Mouse (Mus musculus) intestine, embryonic 14.5 days (tissue): ENCODE data around the gene Adnp. TPM values are rescaled to one million over a fixed set of nuclear protein-coding genes. Genes with fewer than 3 reads are reported as not detected.

Experiments
- ATAC-seq: fragments of 200-750 bp; cut with Nextera tagmentation; replicated peaks from 2 replicates; pipeline ENCODE4 v1.8.0; 2017; ENCODE audit warnings: low read depth, moderate number of reproducible peaks, moderate TSS enrichment, moderate library complexity; ENCODE audit not compliant: low FRiP score, low TSS enrichment
- DNase-seq: peaks from one replicate; pipeline ENCODE4 v3.0.0-alpha.2; 2018; ENCODE audit warnings: low spot score
- H3K27ac ChIP-seq: fragments of 300-500 bp; sonication (generic); 2 replicates; pipeline ENCODE4 v1.5.1; 2014; ENCODE audit warnings: low read depth, mild to moderate bottlenecking, control low read depth
- H3K27me3 ChIP-seq: fragments of 300-500 bp; sonication (generic); replicated peaks from 2 replicates; pipeline ENCODE4 v1.6.1; 2014; ENCODE audit warnings: low read length, control low read depth; ENCODE audit not compliant: control insufficient read depth, insufficient read depth
- H3K36me3 ChIP-seq: fragments of 300-500 bp; sonication (generic); 2 replicates; pipeline ENCODE4 v1.6.1; 2014; ENCODE audit warnings: low read length, control low read depth; ENCODE audit not compliant: control insufficient read depth, insufficient read depth
- H3K4me1 ChIP-seq: fragments of 300-500 bp; sonication (generic); replicated peaks from 2 replicates; pipeline ENCODE4 v1.6.1; 2014; ENCODE audit warnings: low read length, control low read depth, mixed read lengths; ENCODE audit not compliant: control insufficient read depth, insufficient read depth
- H3K4me2 ChIP-seq: fragments of 300-500 bp; sonication (generic); 2 replicates; pipeline ENCODE4 v1.6.1; 2014; ENCODE audit warnings: low read length
- H3K4me3 ChIP-seq: fragments of 300-500 bp; sonication (generic); 2 replicates; pipeline ENCODE4 v1.5.1; 2014; ENCODE audit warnings: low read depth, low read length, control low read depth, mixed read lengths
- H3K9ac ChIP-seq: fragments of 300-500 bp; sonication (generic); 2 replicates; pipeline ENCODE4 v1.6.1; 2014; ENCODE audit warnings: mild to moderate bottlenecking, low read length
- H3K9me3 ChIP-seq: fragments of 300-500 bp; sonication (generic); 2 replicates; pipeline ENCODE4 v1.6.1; 2016; ENCODE audit warnings: low read length, control low read depth; ENCODE audit not compliant: control insufficient read depth
- WGBS: fragments of 180-500 bp; shearing (Covaris S2); extraction: QIAGEN DNeasy Blood & Tissue Kit; methylation state at CpG from one replicate; pipeline ENCODE4 v1.1.7; 2014; 5-methylcytosine and 5-hydroxymethylcytosine counted together
- polyA plus RNA-seq: library from polyadenylated mRNA; unstranded; fragments of >200 nt; fragmentation: Nextera tagmentation; extraction: Ambion mirVana; gene quantifications from 2 replicates; pipeline ENCODE4 v1.2.1, GENCODE M21; 2014

The Adnp gene
- polyA plus RNA-seq, 1 experiment from 2014 or later, result 3.1 TPM

- H3K4me2 ChIP-seq, result no peak overlapping the region
- H3K4me3 ChIP-seq, result no peak overlapping the region
- DNase-seq, result no peak
- no peak for ATAC-seq
- 0 out of 2 replicates have a peak, but pooled peaks cover 6% of the 10 kb centered on the region for H3K27me3 ChIP-seq
- H3K27ac ChIP-seq, result no peak overlapping the region
- H3K9me3 ChIP-seq, result no peaks in the 10 kb centered on the region
- no peaks in the 10 kb centered on the region for H3K36me3 ChIP-seq
- 72% methylated on average over 4 of the region's 4 CpGs for WGBS
- no peaks in the 10 kb centered on the region for H3K4me1 ChIP-seq
- no peak overlapping the region for H3K9ac ChIP-seq
Measured at GRCm38 (mm10) chr2:168243278-168243677, 36.4 kb upstream of the Adnp start.

GRCm38 (mm10) chr2:168242841-168243240 is 35.9 kb upstream of the Adnp start:
- no peak overlapping the region for H3K27ac ChIP-seq
- H3K4me3 ChIP-seq, result no peak overlapping the region
- no peaks in the 10 kb centered on the region for H3K4me1 ChIP-seq
- H3K9ac ChIP-seq, result no peak overlapping the region
- H3K27me3 ChIP-seq, result 0 out of 2 replicates have a peak, but pooled peaks cover 6% of the 10 kb centered on the region
- ATAC-seq (0 out of 2 replicates have a peak, but pooled peaks have one; percentile 40), DNase-seq (no peak)
- no peaks in the 10 kb centered on the region for H3K9me3 ChIP-seq
- no peak overlapping the region for H3K4me2 ChIP-seq
- H3K36me3 ChIP-seq, result no peaks in the 10 kb centered on the region

GRCm38 (mm10) chr2:168238335-168238734 is 31.4 kb upstream of the Adnp start:
- Histone ChIP-seq H3K27me3 (0 out of 2 replicates have a peak, but pooled peaks cover 6% of the 10 kb centered on the region), H3K9ac (no peak overlapping the region), H3K9me3 (no peaks in the 10 kb centered on the region), H3K4me3 (no peak overlapping the region), H3K4me1 (no peaks in the 10 kb centered on the region), H3K36me3 (0 out of 2 replicates have a peak, but pooled peaks cover 5% of the 10 kb centered on the region), H3K27ac (no peak overlapping the region), H3K4me2 (no peak overlapping the region)
- ATAC-seq, result no peak
- no peak for DNase-seq
- WGBS, result 84% methylated on average over 4 of the region's 4 CpGs

- no peak for ATAC-seq
- WGBS, result 90% methylated on average over 5 of the region's 5 CpGs
- no peak for DNase-seq
- Histone ChIP-seq H3K27ac (no peak overlapping the region), H3K36me3 (peaks cover 15% of the 10 kb centered on the region; the same call in 1 of the 2 replicates), H3K27me3 (no peaks in the 10 kb centered on the region), H3K4me1 (peaks cover 27% of the 10 kb centered on the region), H3K9ac (no peak overlapping the region), H3K9me3 (no peaks in the 10 kb centered on the region), H3K4me2 (no peak overlapping the region), H3K4me3 (no peak overlapping the region)
Measured at GRCm38 (mm10) chr2:168233286-168233685, 26.4 kb upstream of the Adnp start.

GRCm38 (mm10) chr2:168231471-168231829 is 24.5 kb upstream of the Adnp start:
- Histone ChIP-seq H3K4me3 (peak overlapping the region; percentile 100), H3K9ac (peak overlapping the region; percentile 95), H3K4me2 (peak overlapping the region; percentile 99), H3K4me1 (peaks cover 31% of the 10 kb centered on the region), H3K36me3 (peaks cover 20% of the 10 kb centered on the region; the same call in 1 of the 2 replicates), H3K27ac (no peak overlapping the region), H3K9me3 (no peaks in the 10 kb centered on the region), H3K27me3 (no peaks in the 10 kb centered on the region)
- ATAC-seq, result no peak
- WGBS, result 58% methylated on average over 33 of the region's 33 CpGs
- DNase-seq, result no peak

GRCm38 (mm10) chr2:168230773-168231470 is 24.0 kb upstream of the Adnp start:
- 2% methylated on average over 105 of the region's 105 CpGs for whole genome bisulfite sequencing
- DNase-seq, result peak; percentile 61
- H3K36me3 ChIP-seq, result peaks cover 25% of the 10 kb centered on the region; the same call in 1 of the 2 replicates
- peak overlapping the region; percentile 100 for H3K4me3 ChIP-seq
- H3K4me2 ChIP-seq, result peak overlapping the region; percentile 99
- ATAC-seq, result peak; percentile 65; the same call in 1 of the 2 replicates
- peak overlapping the region; percentile 82 for H3K27ac ChIP-seq
- H3K9ac ChIP-seq, result peak overlapping the region; percentile 95
- H3K27me3 ChIP-seq, result no peaks in the 10 kb centered on the region
- peaks cover 31% of the 10 kb centered on the region for H3K4me1 ChIP-seq
- no peaks in the 10 kb centered on the region for H3K9me3 ChIP-seq

- DNase-seq (peak; percentile 98), ATAC-seq (peak; percentile 87)
- WGBS, result under 1% methylated on average over 70 of the region's 73 CpGs
- no peaks in the 10 kb centered on the region for H3K27me3 ChIP-seq
- H3K27ac ChIP-seq, result peak within 1 kb of the TSS; percentile 82
- H3K4me3 ChIP-seq, result peak within 1 kb of the TSS; percentile 100
- H3K4me2 ChIP-seq, result peak within 1 kb of the TSS; percentile 99
- peaks cover 31% of the 10 kb centered on the region for H3K4me1 ChIP-seq
- H3K9me3 ChIP-seq, result no peaks in the 10 kb centered on the region
- peak within 1 kb of the TSS; percentile 95 for H3K9ac ChIP-seq
- H3K36me3 ChIP-seq, result peaks cover 32% of the 10 kb centered on the region
Measured at GRCm38 (mm10) chr2:168230026-168230728, 23.3 kb upstream of the Adnp start, which contains the start of the genes Gm20716, Dpm1 and Mocs3. TSS of gene Gm20716 (minus strand) at chr2:168230364. TSS of gene Dpm1 (minus strand) at chr2:168230591. TSS of gene Mocs3 (plus strand) at chr2:168230622.

- DNase-seq (no peak), ATAC-seq (peak; percentile 13; the same call in 1 of the 2 replicates)
- 20% methylated on average over 41 of the region's 41 CpGs for WGBS
- H3K36me3 ChIP-seq, result peaks cover 40% of the 10 kb centered on the region
- H3K4me3 ChIP-seq, result peak overlapping the region; percentile 100
- H3K4me2 ChIP-seq, result peak overlapping the region; percentile 99
- no peaks in the 10 kb centered on the region for H3K27me3 ChIP-seq
- H3K27ac ChIP-seq, result no peak overlapping the region; the same call in 1 of the 2 replicates
- H3K9me3 ChIP-seq, result no peaks in the 10 kb centered on the region
- peak overlapping the region; percentile 95 for H3K9ac ChIP-seq
- H3K4me1 ChIP-seq, result peaks cover 31% of the 10 kb centered on the region
Measured at GRCm38 (mm10) chr2:168229116-168230025, 22.5 kb upstream of the Adnp start.
